Mouse (Mus musculus) ES-Bruce4 (cell line): ENCODE measurements around the gene Cyth2.

Experiments
- CTCF ChIP-seq: IDR thresholded peaks from one replicate; pipeline ENCODE4 v1.8.1; 2011; ENCODE audit warnings: low read depth, low read length
- EP300 ChIP-seq: IDR thresholded peaks from 2 replicates; pipeline ENCODE4 v1.6.1; 2011; ENCODE audit warnings: low read depth, low read length; ENCODE audit not compliant: insufficient read depth
- POLR2A ChIP-seq: IDR thresholded peaks from one replicate; pipeline ENCODE4 v1.8.1; 2011; ENCODE audit warnings: low read length; ENCODE audit not compliant: insufficient read depth

DNA sequence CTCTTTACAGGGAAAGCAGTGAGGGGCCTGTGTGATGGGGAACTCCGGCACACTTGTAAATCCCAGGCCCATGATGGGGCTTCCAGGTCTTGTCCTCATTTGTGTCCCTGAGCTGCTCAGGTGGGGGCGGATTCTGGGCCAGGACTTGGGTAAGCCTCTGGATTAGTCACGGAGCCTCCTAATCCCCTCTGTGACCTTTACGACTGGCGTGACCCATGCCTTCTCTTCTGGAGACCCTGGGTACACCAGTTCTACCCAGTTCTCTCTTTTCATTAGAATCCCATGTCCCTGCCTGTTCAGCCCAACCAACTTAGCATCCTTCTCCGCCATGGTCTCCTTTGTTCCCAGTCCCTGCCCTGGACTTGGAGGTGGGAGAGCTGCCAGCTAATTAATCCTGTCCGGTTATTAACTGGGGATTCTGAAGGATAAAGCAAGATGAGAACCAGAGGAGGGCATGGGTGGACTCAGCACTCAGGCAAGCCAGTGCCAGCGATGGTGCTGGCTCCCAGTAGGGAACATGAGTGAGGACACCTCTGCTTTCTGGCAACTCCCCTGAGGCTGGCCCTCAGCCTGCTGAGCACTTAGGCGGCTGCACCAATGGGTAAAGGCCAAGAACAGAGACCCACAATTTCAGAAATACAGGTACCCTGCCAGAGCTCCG is 1.1 kb upstream of the Cyth2 start:
- TF ChIP-seq POLR2A = no peak
- TF ChIP-seq CTCF = no peak
- no peak for TF ChIP-seq EP300
